Mouse (Mus musculus): ENCODE data around the gene Pcnx3. TPM values are rescaled to one million over a fixed set of nuclear protein-coding genes. Genes with fewer than 3 reads are reported as not detected.

Pcnx3 gene
- total and polyA plus RNA-seq, 3 experiments, result 7.1 to 34.5 (median 28.6) TPM

GRCm38 (mm10) chr19:5641021-5641420 lies 47.7 kb downstream of the Pcnx3 start:
- in situ Hi-C loops (cut with MboI; ENCODE audit: low pct_ligation_motif_present, low pct_unique_long_range_greater_than_20kb, low sequenced_read_pairs), result no loop called here
- DNase-seq (ENCODE audit: extremely low read depth), result no peak
- no peak overlapping the region for H3K4me2 ChIP-seq (ENCODE audit: insufficient read depth, low read depth, poor library complexity, severe bottlenecking)
- peaks cover 6 to 26% of the 10 kb centered on the region in 2 experiments for H3K4me1 ChIP-seq (ENCODE audit: control insufficient read depth in 1 of 2, insufficient read depth in 2 of 2)
- no peaks in the 10 kb centered on the region for H3K27me3 ChIP-seq (replicated peaks)
- dilution Hi-C loops (cut with MboI; ENCODE audit: extremely low pct_ligation_motif_present, extremely low pct_unique_long_range_greater_than_20kb, low sequenced_read_pairs), result no loop called here
- H3K36me3 ChIP-seq (replicated peaks in 1 of 2; ENCODE audit: control insufficient read depth in 1 of 2, insufficient read depth in 1 of 2, low read length in 1 of 2), result peaks cover 68 to 76% of the 10 kb centered on the region in 2 experiments
- no peak overlapping the region for H3K27ac ChIP-seq (ENCODE audit: insufficient read depth, low read depth)
- no peak overlapping the region for H3K9ac ChIP-seq (ENCODE audit: insufficient read depth, low read depth)
- no peak overlapping the region for H3K4me3 ChIP-seq (replicated peaks in 1 of 3; ENCODE audit: low read depth in 2 of 3, low read length in 2 of 3, poor library complexity in 1 of 3)
- no peak for TF ChIP-seq ZMIZ1 (IDR thresholded peaks at IDR 0.05; ENCODE audit: low read depth, low read length)
- no peak for TF ChIP-seq GABPA (IDR thresholded peaks at IDR 0.05; ENCODE audit: insufficient replicate concordance, low read depth, low read length)
- no peak for TF ChIP-seq IRF4 (IDR thresholded peaks at IDR 0.05; ENCODE audit: low read depth, low read length)
- no peak for TF ChIP-seq HCFC1 (IDR thresholded peaks at IDR 0.05; ENCODE audit: low read depth, low read length)
- TF ChIP-seq ELF1 (IDR thresholded peaks at IDR 0.05; ENCODE audit: low read depth, low read length), result no peak
- TF ChIP-seq MAZ (IDR thresholded peaks at IDR 0.05; ENCODE audit: low read depth, low read length), result no peak
- TF ChIP-seq MAFK (IDR thresholded peaks at IDR 0.05; ENCODE audit: insufficient replicate concordance, low read length), result no peak
- H3K9me3 ChIP-seq (replicated peaks; ENCODE audit: low read length), result no peaks in the 10 kb centered on the region
- peaks cover 14% of the 10 kb centered on the region for H3K79me2 ChIP-seq (replicated peaks; ENCODE audit: control insufficient read depth, extremely low read depth, insufficient read depth, poor library complexity, severe bottlenecking)

GRCm38 (mm10) chr19:5640339-5640738 lies 48.4 kb downstream of the Pcnx3 start:
- H3K9me3 ChIP-seq (replicated peaks; ENCODE audit: low read length), result no peaks in the 10 kb centered on the region
- H3K79me2 ChIP-seq (replicated peaks; ENCODE audit: control insufficient read depth, extremely low read depth, insufficient read depth, poor library complexity, severe bottlenecking), result peaks cover 14% of the 10 kb centered on the region
- TF ChIP-seq CHD1 (IDR thresholded peaks at IDR 0.05; ENCODE audit: low read depth, low read length) (no peak), BHLHE40 (IDR thresholded peaks at IDR 0.05; ENCODE audit: low read depth, low read length) (no peak), E2F4 (IDR thresholded peaks at IDR 0.05; ENCODE audit: insufficient replicate concordance, low read depth, low read length) (no peak), MAX (IDR thresholded peaks at IDR 0.05; ENCODE audit: low read length) (no peak), EP300 (IDR thresholded peaks at IDR 0.05; ENCODE audit: low read length) (no peak), RCOR1 (conservative IDR thresholded peaks at IDR 0.05; ENCODE audit: low read depth, low read length) (no peak), RAD21 (IDR thresholded peaks at IDR 0.05; ENCODE audit: low read depth, low read length) (no peak), NRF1 (IDR thresholded peaks at IDR 0.05; ENCODE audit: low read depth, low read length) (no peak), USF2 (conservative IDR thresholded peaks at IDR 0.05; ENCODE audit: low read depth, low read length) (no peak), POLR2A (IDR thresholded peaks at IDR 0.05; ENCODE audit: low read depth, low read length) (no peak), UBTF (IDR thresholded peaks at IDR 0.05; ENCODE audit: low read depth, low read length) (no peak)
- no peaks in the 10 kb centered on the region for H3K27me3 ChIP-seq (replicated peaks)
- H3K36me3 ChIP-seq (replicated peaks in 1 of 2; ENCODE audit: control insufficient read depth in 1 of 2, insufficient read depth in 1 of 2, low read length in 1 of 2), result peaks cover 63 to 69% of the 10 kb centered on the region in 2 experiments
- in situ Hi-C loops (cut with MboI; ENCODE audit: low pct_ligation_motif_present, low pct_unique_long_range_greater_than_20kb, low sequenced_read_pairs) (no loop called here), dilution Hi-C loops (cut with MboI; ENCODE audit: extremely low pct_ligation_motif_present, extremely low pct_unique_long_range_greater_than_20kb, low sequenced_read_pairs) (no loop called here)
- no peak for DNase-seq (ENCODE audit: extremely low read depth)
- no peak overlapping the region for H3K9ac ChIP-seq (ENCODE audit: insufficient read depth, low read depth)
- H3K4me1 ChIP-seq (ENCODE audit: control insufficient read depth in 1 of 2, insufficient read depth in 2 of 2), result peaks cover 6 to 26% of the 10 kb centered on the region in 2 experiments
- H3K4me3 ChIP-seq (replicated peaks in 1 of 3; ENCODE audit: low read depth in 2 of 3, low read length in 2 of 3, poor library complexity in 1 of 3), result no peak overlapping the region
- H3K27ac ChIP-seq (ENCODE audit: insufficient read depth, low read depth), result no peak overlapping the region
- no peak overlapping the region for H3K4me2 ChIP-seq (ENCODE audit: insufficient read depth, low read depth, poor library complexity, severe bottlenecking)
